Mouse (Mus musculus) E14TG2a.4 (cell line): ENCODE data around the gene Slc4a10.

ENCODE experiments used
- CTCF ChIP-seq: conservative IDR thresholded peaks from 2 replicates; pipeline ENCODE4 v1.5.1; 2014; ENCODE audit warnings: low read length
- NANOG ChIP-seq: IDR thresholded peaks from 2 replicates; pipeline ENCODE4 v1.6.1; 2014; ENCODE audit warnings: borderline replicate concordance, low read length, mixed read lengths
- POU5F1 ChIP-seq: IDR thresholded peaks from 2 replicates; pipeline ENCODE4 v1.6.1; 2014; ENCODE audit warnings: low read length, borderline replicate concordance

- TF ChIP-seq CTCF (no peak), POU5F1 (no peak), NANOG (no peak)
Measured at GRCm38 (mm10) chr2:62306978-62307377, 260.7 kb downstream of the Slc4a10 start.
